Mouse (Mus musculus) ES-Bruce4 (cell line): ENCODE results near the gene Has1.

Source experiments
- CTCF ChIP-seq: IDR thresholded peaks from one replicate; pipeline ENCODE4 v1.8.1; 2011; ENCODE audit warnings: low read depth, low read length
- POLR2A ChIP-seq: IDR thresholded peaks from one replicate; pipeline ENCODE4 v1.8.1; 2011; ENCODE audit warnings: low read length; ENCODE audit not compliant: insufficient read depth

- TF ChIP-seq POLR2A (no peak), CTCF (no peak)
These were observed 25.8 kb downstream of the Has1 start for GRCm38 (mm10) chr17:17829052-17829785.
